Mouse (Mus musculus) stomach, postnatal 0 days (tissue): ENCODE measurements at regions not wholly inside any gene's neighbourhood (a gene's known extent, or its start where the extent isn't known, plus 50 kb on each side); places are given as distances from the start of the nearest gene placed in this dataset.
A peak's percentile ranks its signal among the peaks of the same experiment; 100 is the strongest.
"Not testable (repeated sequence)": the region's sequence is repeated elsewhere in the genome, so short reads cannot be mapped to it uniquely, and the experiment has no call there.

Experiments
- ATAC-seq: fragments of 200-750 bp; cut with Nextera tagmentation; 2 replicates; pipeline ENCODE4 v1.8.0; 2017; ENCODE audit not compliant: low FRiP score, low TSS enrichment
- DNase-seq: peaks from one replicate; pipeline ENCODE4 v3.0.0-alpha.2; 2016; ENCODE audit warnings: low spot score
- H3K27ac ChIP-seq: fragments of 300-500 bp; sonication (generic); replicated peaks from 2 replicates; pipeline ENCODE4 v1.5.1; 2014; ENCODE audit warnings: mild to moderate bottlenecking, control low read depth
- H3K27me3 ChIP-seq: fragments of 300-500 bp; sonication (generic); 2 replicates; pipeline ENCODE4 v1.6.1; 2014; ENCODE audit warnings: low read length; ENCODE audit not compliant: control insufficient read depth, insufficient read depth
- H3K36me3 ChIP-seq: fragments of 300-500 bp; sonication (generic); 2 replicates; pipeline ENCODE4 v1.6.1; 2014; ENCODE audit warnings: low read length, mixed read lengths; ENCODE audit not compliant: control insufficient read depth, insufficient read depth
- H3K4me1 ChIP-seq: fragments of 300-500 bp; sonication (generic); replicated peaks from 2 replicates; pipeline ENCODE4 v1.6.1; 2014; ENCODE audit warnings: antibody characterized with exemption; ENCODE audit not compliant: control insufficient read depth, insufficient read depth
- H3K4me2 ChIP-seq: fragments of 300-500 bp; sonication (generic); replicated peaks from 2 replicates; pipeline ENCODE4 v1.6.1; 2014; ENCODE audit warnings: low read depth, mild to moderate bottlenecking, control low read depth, moderate library complexity
- H3K4me3 ChIP-seq: fragments of 300-500 bp; sonication (generic); 2 replicates; pipeline ENCODE4 v1.5.1; 2014; ENCODE audit warnings: low read depth, low read length, control low read depth
- H3K9ac ChIP-seq: fragments of 300-500 bp; sonication (generic); 2 replicates; pipeline ENCODE4 v1.6.1; 2014; ENCODE audit warnings: mild to moderate bottlenecking, low read length, control low read depth, mixed read lengths
- H3K9me3 ChIP-seq: fragments of 300-500 bp; sonication (generic); 2 replicates; pipeline ENCODE4 v1.6.1; 2016; ENCODE audit warnings: low read length; ENCODE audit not compliant: control insufficient read depth
- WGBS: fragments of 180-500 bp; shearing (Covaris S2); extraction: QIAGEN DNeasy Blood & Tissue Kit; methylation state at CpG from one replicate; pipeline ENCODE4 v1.1.7; 2014; 5-methylcytosine and 5-hydroxymethylcytosine counted together

- not testable (repeated sequence) for ATAC-seq, H3K4me2 ChIP-seq, H3K4me1 ChIP-seq, H3K27me3 ChIP-seq, H3K36me3 ChIP-seq, H3K4me3 ChIP-seq, H3K9me3 ChIP-seq, H3K27ac ChIP-seq, H3K9ac ChIP-seq
- 73% methylated on average over 5 of the region's 7 CpGs for WGBS
- DNase-seq: peak; percentile 5
Observed at GRCm38 (mm10) chrX:4899187-4899586, 52.7 kb upstream of the Btbd35f27 start.
